Mouse (Mus musculus) olfactory bulb, adult 2 months (tissue): Measurements from ENCODE around the gene Trim2. TPM values are rescaled to one million over a fixed set of nuclear protein-coding genes. Genes with fewer than 3 reads are reported as not detected.

Experiments used
- H3K27ac ChIP-seq: fragments of 200-500 bp; 2 replicates; pipeline ENCODE4 v1.5.1; 2012; ENCODE audit warnings: low read depth, low read length; ENCODE audit not compliant: insufficient read depth
- H3K4me1 ChIP-seq: fragments of 200-500 bp; 2 replicates; pipeline ENCODE4 v1.6.1; 2012; ENCODE audit warnings: low read length; ENCODE audit not compliant: control insufficient read depth, insufficient read depth
- H3K4me3 ChIP-seq: fragments of 200-500 bp; 2 replicates; pipeline ENCODE4 v1.5.1; 2012; ENCODE audit warnings: mild to moderate bottlenecking, low read depth, low read length, moderate library complexity; ENCODE audit not compliant: insufficient read depth
- CTCF ChIP-seq: fragments of 200-500 bp; IDR thresholded peaks from 2 replicates; pipeline ENCODE4 v1.5.1; 2012; ENCODE audit warnings: low read depth, mild to moderate bottlenecking, low read length, moderate library complexity; ENCODE audit not compliant: insufficient read depth
- POLR2A ChIP-seq: fragments of 200-500 bp; IDR thresholded peaks from 2 replicates; pipeline ENCODE4 v1.6.1; 2012; ENCODE audit warnings: mild to moderate bottlenecking, low read depth, low read length, moderate library complexity; ENCODE audit not compliant: insufficient read depth
- WGBS: fragments of 180-500 bp; shearing (Covaris S2); methylation state at CpG from one replicate; pipeline ENCODE4 v1.1.7; 2018; 5-methylcytosine and 5-hydroxymethylcytosine counted together
- polyA plus RNA-seq: library from polyadenylated mRNA; stranded (reverse); fragments of >200 nt; gene quantifications from 2 replicates; pipeline ENCODE4 v1.2.4, GENCODE M21; 2012; ENCODE audit warnings: low replicate concordance; ENCODE audit not compliant: missing spikeins, insufficient read depth, insufficient read length

Gene Trim2
- polyA plus RNA-seq, 1 experiment: not detected

- TF ChIP-seq CTCF (no peak), POLR2A (no peak)
- WGBS: 31% methylated on average over 12 of the region's 12 CpGs
- peaks cover 8% of the 10 kb centered on the region for H3K4me1 ChIP-seq
- no peak overlapping the region for H3K27ac ChIP-seq
- H3K4me3 ChIP-seq: no peak overlapping the region
Observed at GRCm38 (mm10) chr3:84154721-84155141, 151.9 kb downstream of the Trim2 start.

- 92% methylated on average over 3 of the region's 3 CpGs for WGBS
Observed at GRCm38 (mm10) chr3:84149831-84150230, 156.8 kb downstream of the Trim2 start.

DNA sequence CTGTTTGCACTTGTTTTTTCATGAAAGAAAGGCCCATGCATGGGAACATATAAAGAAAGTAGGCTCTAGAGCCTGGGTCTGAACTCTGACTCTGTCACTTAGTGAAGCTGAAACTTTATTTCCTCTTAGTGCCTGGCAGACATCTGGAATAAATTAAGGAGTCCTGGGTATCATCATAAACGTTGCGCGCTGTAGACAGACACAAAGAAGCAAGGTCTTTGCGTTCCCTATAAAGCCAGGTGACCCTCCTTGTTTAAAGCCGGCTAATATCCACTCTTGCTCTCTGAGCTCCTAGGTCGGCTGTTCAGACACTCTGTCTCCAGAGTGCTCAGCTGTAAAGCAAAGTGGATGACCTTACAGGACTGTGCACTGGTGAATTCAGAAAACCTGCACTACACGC, 165.7 kb downstream of the Trim2 start:
- Histone ChIP-seq H3K4me3 (no peak overlapping the region), H3K4me1 (no peaks in the 10 kb centered on the region), H3K27ac (no peak overlapping the region)
- no peak for TF ChIP-seq CTCF
- TF ChIP-seq POLR2A: no peak
- 90% methylated on average over 7 of the region's 7 CpGs for WGBS

More at GRCm38 (mm10) chr3:84149831-84150230, 156.8 kb downstream of the Trim2 start:
- TF ChIP-seq POLR2A: no peak
- no peak for TF ChIP-seq CTCF
- H3K27ac ChIP-seq: no peak overlapping the region
- H3K4me3 ChIP-seq: no peak overlapping the region
- peaks cover 2% of the 10 kb centered on the region; the same call in 1 of the 2 replicates for H3K4me1 ChIP-seq

DNA sequence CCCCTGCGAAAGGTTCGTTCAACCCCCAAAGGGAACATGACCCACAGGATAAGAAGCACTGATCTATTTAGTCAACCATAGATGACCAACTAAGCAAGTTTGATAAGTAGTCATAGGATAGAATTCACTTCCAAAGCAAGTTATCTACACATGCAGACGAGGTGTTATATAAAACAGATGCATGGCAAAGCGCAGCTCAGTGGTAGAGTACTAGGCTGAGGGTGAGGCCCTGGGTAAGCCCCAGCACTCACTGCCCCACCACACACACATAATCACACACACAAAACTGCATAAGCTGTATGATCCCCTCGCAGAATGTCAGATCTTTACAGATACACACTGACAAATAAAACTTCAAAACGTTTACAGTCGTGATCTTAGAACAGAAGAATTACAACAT, 170.2 kb downstream of the Trim2 start:
- H3K27ac ChIP-seq: no peak overlapping the region
- WGBS: 92% methylated on average over 7 of the region's 7 CpGs
- TF ChIP-seq POLR2A (no peak), CTCF (no peak)
- no peaks in the 10 kb centered on the region for H3K4me1 ChIP-seq
- no peak overlapping the region for H3K4me3 ChIP-seq

DNA sequence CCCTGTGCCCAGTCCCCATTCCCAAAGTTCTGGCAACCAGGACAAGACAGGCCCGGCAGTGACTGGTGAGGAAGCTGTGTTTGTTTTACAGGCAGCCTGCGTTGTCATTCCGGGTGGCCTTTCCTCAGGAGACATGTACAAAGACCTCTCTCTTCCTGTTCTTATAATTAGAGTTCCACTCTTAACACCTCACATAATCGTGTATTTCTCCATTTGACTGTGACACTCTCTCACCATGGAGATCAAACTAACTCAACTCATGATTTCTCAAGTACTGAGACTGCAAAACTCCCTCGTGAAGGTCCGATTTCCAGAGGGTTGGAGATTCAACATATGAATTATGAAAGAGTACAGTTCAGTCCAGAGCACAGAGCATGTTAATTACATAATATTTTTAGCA, 170.7 kb downstream of the Trim2 start:
- no peaks in the 10 kb centered on the region for H3K4me1 ChIP-seq
- no peak overlapping the region for H3K27ac ChIP-seq
- WGBS: 59% methylated on average over 6 of the region's 6 CpGs
- H3K4me3 ChIP-seq: no peak overlapping the region
- TF ChIP-seq CTCF: no peak
- no peak for TF ChIP-seq POLR2A

DNA sequence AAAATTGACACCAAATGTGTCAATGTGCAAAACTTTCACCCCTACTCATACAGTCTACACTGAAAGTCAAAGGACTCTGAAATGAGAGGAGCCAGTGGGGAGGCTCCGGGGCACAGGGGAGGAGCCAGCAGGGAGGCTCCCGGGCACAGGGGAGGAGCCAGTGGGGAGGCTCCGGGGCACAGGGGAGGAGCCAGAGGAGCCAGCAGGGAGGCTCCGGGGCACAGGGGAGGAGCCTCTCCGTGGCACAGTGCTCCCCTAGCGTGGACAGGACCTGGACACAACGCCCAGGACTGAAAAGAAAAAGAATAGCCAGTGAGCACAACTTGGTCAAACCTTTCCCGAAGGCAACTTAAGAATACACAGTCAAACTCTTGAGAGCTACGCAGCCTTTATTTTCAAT, 171.3 kb downstream of the Trim2 start:
- H3K4me1 ChIP-seq: no peaks in the 10 kb centered on the region
- no peak overlapping the region for H3K27ac ChIP-seq
- H3K4me3 ChIP-seq: no peak overlapping the region
- WGBS: 35% methylated on average over 9 of the region's 9 CpGs
- TF ChIP-seq CTCF: no peak
- TF ChIP-seq POLR2A: no peak

- no peaks in the 10 kb centered on the region for H3K4me1 ChIP-seq
- H3K4me3 ChIP-seq: no peak overlapping the region
- H3K27ac ChIP-seq: no peak overlapping the region
- 94% methylated on average over 3 of the region's 3 CpGs for WGBS
- no peak for TF ChIP-seq CTCF
Observed at GRCm38 (mm10) chr3:84131369-84131768, 175.3 kb downstream of the Trim2 start.

GRCm38 (mm10) chr3:84130776-84131175, 175.9 kb downstream of the Trim2 start:
- Histone ChIP-seq H3K4me3 (no peak overlapping the region), H3K4me1 (no peaks in the 10 kb centered on the region), H3K27ac (no peak overlapping the region)
- WGBS: 79% methylated on average over 5 of the region's 5 CpGs
- TF ChIP-seq POLR2A (no peak), CTCF (no peak)

DNA sequence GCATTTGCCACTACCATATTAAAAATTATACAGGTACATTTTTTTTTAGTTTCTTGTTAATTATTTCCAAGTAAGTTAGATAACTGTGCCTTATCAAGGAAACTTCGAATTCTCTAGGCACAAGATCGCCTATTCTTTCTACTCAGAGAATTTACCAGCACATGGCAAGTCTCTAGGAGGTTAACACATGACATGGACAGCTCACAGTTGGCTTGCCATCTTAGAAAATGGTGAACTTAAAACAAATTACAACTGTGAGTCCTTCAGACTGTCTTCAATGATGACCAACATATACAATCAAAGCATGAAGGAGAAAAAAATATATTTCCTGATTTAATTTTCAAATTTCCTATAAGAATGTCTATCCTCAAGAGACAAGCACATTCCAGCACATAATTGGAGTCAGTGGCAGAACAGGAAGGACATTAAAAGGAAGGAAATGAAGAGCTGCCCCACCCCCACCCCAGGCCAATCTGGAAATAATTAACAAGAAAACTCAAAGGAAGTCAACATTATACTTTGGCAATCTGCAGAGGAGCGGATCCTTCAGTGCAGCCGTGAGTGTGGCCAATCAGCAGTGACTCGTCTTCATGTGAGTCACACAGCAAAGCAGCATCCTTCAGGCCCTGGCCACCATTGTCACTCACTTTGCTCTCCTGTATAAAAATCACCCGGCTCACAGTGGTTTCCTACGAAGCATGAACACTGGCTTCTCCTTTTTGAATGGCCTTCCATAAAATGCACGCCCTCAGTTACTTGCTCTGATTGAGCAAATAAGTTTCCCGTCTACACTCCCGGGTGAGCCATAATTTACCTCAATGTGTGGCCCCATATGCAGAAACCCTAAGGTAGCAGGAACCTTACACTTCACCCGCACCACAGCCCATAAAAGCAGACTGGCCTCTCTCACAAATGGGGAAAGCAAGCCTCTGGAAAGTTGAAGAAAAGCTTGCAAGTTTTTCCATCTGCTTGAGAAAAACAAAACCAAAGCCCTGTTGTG, 177.5 kb downstream of the Trim2 start:
- H3K27ac ChIP-seq: no peak overlapping the region
- WGBS: 76% methylated on average over 11 of the region's 11 CpGs
- H3K4me1 ChIP-seq: no peaks in the 10 kb centered on the region
- H3K4me3 ChIP-seq: no peak overlapping the region
- no peak for TF ChIP-seq POLR2A
- TF ChIP-seq CTCF: no peak
